Mouse (Mus musculus) lung, postnatal 4 days (tissue): ENCODE measurements around the gene Jade1.

ENCODE experiments used
- DNase-seq, 2 experiments: peaks; one replicate each; pipeline ENCODE4 v3.0.0; 2021

Gene Jade1

GRCm38 (mm10) chr3:41555491-41556381 lies at the start of gene Jade1:
Jade1 (plus strand) TSS chr3:41555731.
- no peak for DNase-seq

- peak; percentile 38 to 58 for DNase-seq
Measured at GRCm38 (mm10) chr3:41509441-41509840, 46.1 kb upstream of the Jade1 start.

- no peak for DNase-seq
Measured at GRCm38 (mm10) chr3:41510191-41510590, 45.3 kb upstream of the Jade1 start.

GRCm38 (mm10) chr3:41510750-41511149 lies 44.8 kb upstream of the Jade1 start:
- DNase-seq: no peak

- no peak for DNase-seq
Measured at GRCm38 (mm10) chr3:41514003-41514402, 41.5 kb upstream of the Jade1 start.

- no peak for DNase-seq
Measured at GRCm38 (mm10) chr3:41514683-41515305, 40.7 kb upstream of the Jade1 start.

- DNase-seq: no peak
Measured at GRCm38 (mm10) chr3:41516961-41517518, 38.5 kb upstream of the Jade1 start.

- no peak for DNase-seq
Measured at GRCm38 (mm10) chr3:41520925-41521324, 34.6 kb upstream of the Jade1 start.

- no peak for DNase-seq
Measured at GRCm38 (mm10) chr3:41521733-41522132, 33.8 kb upstream of the Jade1 start.

GRCm38 (mm10) chr3:41522226-41523005 lies 33.1 kb upstream of the Jade1 start:
- peak; percentile 32 to 55 for DNase-seq

GRCm38 (mm10) chr3:41523006-41523375 lies 32.5 kb upstream of the Jade1 start:
- no peak for DNase-seq

GRCm38 (mm10) chr3:41523460-41523859 lies 32.1 kb upstream of the Jade1 start:
- no peak for DNase-seq

GRCm38 (mm10) chr3:41528291-41528969 lies 27.1 kb upstream of the Jade1 start:
- DNase-seq: no peak

GRCm38 (mm10) chr3:41530156-41530555 lies 25.4 kb upstream of the Jade1 start:
- no peak for DNase-seq

GRCm38 (mm10) chr3:41531541-41531940 lies 24.0 kb upstream of the Jade1 start:
- DNase-seq: peak; percentile 19 to 33

GRCm38 (mm10) chr3:41532109-41532508 lies 23.4 kb upstream of the Jade1 start:
- no peak for DNase-seq

- no peak for DNase-seq
Measured at GRCm38 (mm10) chr3:41533660-41534059, 21.9 kb upstream of the Jade1 start.

GRCm38 (mm10) chr3:41537957-41538356 lies 17.6 kb upstream of the Jade1 start:
- no peak for DNase-seq

GRCm38 (mm10) chr3:41541313-41541712 lies 14.2 kb upstream of the Jade1 start:
- peak in 1 of 2 experiments; percentile 16 for DNase-seq

GRCm38 (mm10) chr3:41544451-41544850 lies 11.1 kb upstream of the Jade1 start:
- DNase-seq: no peak

GRCm38 (mm10) chr3:41547289-41547688 lies 8.2 kb upstream of the Jade1 start:
- no peak for DNase-seq

GRCm38 (mm10) chr3:41548238-41548637 lies 7.3 kb upstream of the Jade1 start:
- no peak for DNase-seq

GRCm38 (mm10) chr3:41551671-41552070 lies 3.9 kb upstream of the Jade1 start:
- no peak for DNase-seq
